Mouse (Mus musculus): ENCODE data around the gene Olfr1329. TPM values are rescaled to one million over a fixed set of nuclear protein-coding genes. Genes with fewer than 3 reads are reported as not detected.

Olfr1329 gene
- total RNA-seq (2023) = not detected

DNA sequence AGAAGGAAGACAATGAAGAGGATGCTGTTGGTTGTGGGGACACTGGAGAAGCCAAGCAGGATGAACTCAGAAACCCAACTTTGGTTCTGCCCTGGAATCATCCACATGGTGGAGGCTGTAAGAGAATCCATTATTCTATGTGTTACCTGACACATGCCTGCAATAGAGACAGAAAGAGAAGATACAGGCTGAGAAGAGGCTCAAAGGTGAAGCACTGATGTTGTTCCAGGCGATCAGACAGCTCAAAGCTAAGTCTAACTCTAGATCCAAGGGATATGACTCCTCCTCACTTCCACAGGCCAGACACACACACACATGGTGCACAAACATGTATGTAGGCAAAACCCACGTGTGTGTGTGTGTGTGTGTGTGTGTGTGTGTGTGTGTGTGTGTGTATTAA lies at the start of gene Olfr1329:
Gene Olfr1329, minus strand, starts transcription at position 101 of the 400 bp plus-strand sequence.

DNA sequence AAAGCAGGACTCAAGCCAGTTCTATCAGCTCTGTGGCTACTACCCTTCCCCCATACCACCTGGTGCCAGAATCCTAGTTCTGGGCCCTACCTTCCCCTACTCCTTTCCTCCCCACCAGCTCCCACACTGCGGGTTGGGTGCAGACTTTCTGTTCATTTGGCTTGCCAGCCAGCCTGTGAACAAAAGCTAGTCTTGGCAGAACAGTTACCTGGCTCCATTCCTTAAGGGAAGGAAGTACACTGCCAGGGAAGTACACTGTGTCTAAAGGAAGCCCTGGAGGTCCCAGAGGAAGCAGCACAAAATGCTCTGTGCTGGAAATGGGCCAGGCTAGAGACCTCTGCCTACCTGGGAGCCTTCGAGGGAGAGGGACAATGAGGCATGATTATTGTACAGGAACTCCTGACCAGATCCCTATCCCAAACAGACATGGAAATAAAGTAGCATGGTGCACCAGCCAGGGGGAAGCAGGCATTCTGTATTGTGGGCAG lies 43.9 kb upstream of the Olfr1329 start, which contains the start of gene Lao1:
Gene Lao1, plus strand, starts transcription at position 438 of the 488 bp plus-strand sequence.

DNA sequence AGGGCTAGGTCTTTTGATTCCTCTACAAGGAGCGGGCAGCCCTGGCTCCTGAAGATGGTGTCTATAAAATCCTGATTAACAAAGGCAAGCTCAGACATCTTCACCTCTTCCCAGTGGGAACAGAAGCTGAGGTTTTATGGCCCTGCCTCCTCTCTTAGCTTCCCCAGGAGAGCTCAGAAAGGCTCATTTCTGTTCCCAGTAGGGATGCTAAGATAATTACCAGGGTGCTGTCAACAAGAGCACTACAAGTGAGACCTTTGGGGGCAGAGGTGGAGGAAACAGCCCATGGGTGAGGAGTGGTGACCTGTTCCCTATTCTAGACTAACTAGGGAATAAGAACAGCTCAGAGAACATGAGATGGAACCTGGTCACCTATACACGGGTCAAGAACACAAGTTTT lies 21.2 kb upstream of the Olfr1329 start, which contains the start of gene Olfr1328:
Gene Olfr1328, minus strand, starts transcription at position 101 of the 400 bp plus-strand sequence.

DNA sequence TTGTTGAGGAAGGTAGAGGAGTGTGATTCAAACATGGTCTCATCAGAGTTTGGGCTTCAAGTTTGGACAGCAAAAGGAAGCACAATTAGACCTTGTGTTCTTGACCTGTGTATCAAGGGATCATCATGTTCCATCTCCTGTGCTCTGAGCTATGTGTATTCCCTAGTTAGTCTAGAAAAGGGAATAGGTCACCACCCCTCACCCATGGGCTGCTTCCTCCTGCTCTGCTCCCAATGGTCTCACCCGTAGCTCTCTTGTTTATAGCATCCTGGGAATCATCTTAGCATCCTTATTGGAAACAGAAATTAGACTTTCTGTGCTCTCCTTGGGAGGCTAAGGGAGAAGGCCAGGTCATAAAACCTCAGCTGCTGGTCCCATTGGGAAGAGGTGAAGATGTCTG lies 29.0 kb downstream of the Olfr1329 start, which contains the start of gene Olfr1330:
Gene Olfr1330, plus strand, starts transcription at position 301 of the 400 bp plus-strand sequence.

Other genes starting within 250 kb of the Olfr1329 start
- gene Olfr1342, start 224.7 kb downstream of the Olfr1329 start, total RNA-seq (2023) = not detected
- gene Olfr1341, start 213.9 kb downstream of the Olfr1329 start, total RNA-seq (2023) = not detected
- not detected for gene Olfr1340, start 197.3 kb downstream of the Olfr1329 start, total RNA-seq (2023)
- gene Olfr1339, start 185.3 kb downstream of the Olfr1329 start, total RNA-seq (2023) = not detected
- not detected for gene Olfr1338, start 158.7 kb downstream of the Olfr1329 start, total RNA-seq (2023)
- gene Olfr1337, start 134.9 kb downstream of the Olfr1329 start, total RNA-seq (2023) = not detected
- not detected for gene Olfr1335, start 107.5 kb downstream of the Olfr1329 start, total RNA-seq (2023)
- not detected for gene Olfr1333, start 81.2 kb downstream of the Olfr1329 start, total RNA-seq (2023)
- gene Olfr1331, start 52.8 kb downstream of the Olfr1329 start, total RNA-seq (2023) = not detected
- not detected for gene Olfr1330, start 28.9 kb downstream of the Olfr1329 start, total RNA-seq (2023)
- gene Olfr1328, start 21.1 kb upstream of the Olfr1329 start, total RNA-seq (2023) = not detected
- not detected for gene Lao1, start 44.1 kb upstream of the Olfr1329 start, total RNA-seq (2023)
- gene Slc2a1, start 191.2 kb upstream of the Olfr1329 start, total RNA-seq (2023) = 10 to 100 TPM; 21.9 to 22.1 TPM

All from monocyte, adult 59 days (primary cell).